Mouse (Mus musculus) brain, adult 2 months (tissue): ENCODE measurements around the gene Chuk.

Experiments used
- DNase-seq: peaks from one replicate; pipeline ENCODE4 v3.0.0; 2011; ENCODE audit warnings: low read depth, low spot score

Chuk gene

DNA sequence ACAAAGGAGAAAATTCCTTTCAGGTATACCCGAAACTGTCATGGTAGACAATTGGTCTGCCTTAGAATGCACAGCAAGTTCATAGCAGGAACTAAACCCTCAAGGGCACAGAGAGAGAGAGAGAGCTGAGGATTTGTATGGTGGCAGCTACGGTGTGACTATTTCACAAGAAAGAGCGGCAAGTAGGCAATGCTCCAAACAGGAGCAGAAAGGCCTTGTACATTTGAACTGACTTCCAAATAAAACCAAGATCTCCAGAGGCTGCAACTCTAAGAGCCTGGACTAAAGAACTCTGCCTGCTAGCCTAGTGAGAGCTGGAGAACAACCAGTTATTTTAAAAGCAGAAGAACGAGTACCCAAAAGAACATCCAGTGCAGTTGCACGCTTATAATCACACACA lies 65.2 kb downstream of the Chuk start:
- peak; percentile 12 for DNase-seq

- DNase-seq: no peak
These were observed 73.9 kb downstream of the Chuk start for GRCm38 (mm10) chr19:44033396-44033795.

DNA sequence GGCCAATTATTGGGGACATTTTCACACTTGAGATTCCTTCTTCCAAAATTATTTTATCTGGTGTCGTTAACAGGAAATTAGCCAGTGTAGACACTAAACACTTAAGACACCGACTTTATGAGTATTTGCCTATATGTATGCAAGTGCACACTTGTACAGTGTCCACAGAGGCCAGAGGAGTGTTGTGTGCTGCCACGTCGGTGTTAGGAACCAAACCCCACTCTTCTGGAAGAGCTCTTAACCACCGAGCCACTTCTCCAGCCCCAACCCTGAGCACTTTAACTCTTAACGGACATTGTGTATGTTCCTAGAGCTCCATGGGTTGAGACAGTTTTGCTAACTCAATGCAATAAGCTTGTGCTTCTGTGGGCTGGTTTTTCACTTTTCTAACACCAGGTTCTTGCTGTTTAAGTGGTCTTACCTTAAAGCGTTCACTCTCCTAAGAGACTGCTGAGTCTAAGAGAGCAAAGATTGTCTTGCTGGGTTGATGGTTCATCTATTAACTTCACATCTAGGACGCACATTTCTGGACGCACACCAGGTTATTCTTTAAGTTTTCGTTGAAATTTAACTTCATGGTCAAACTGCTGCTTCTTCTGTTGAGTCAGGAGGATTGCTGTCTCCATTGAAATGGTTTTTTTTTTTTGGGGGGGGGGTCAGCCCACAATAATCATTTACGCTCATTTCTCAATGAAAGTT lies 75.1 kb downstream of the Chuk start:
- DNase-seq: no peak

DNA sequence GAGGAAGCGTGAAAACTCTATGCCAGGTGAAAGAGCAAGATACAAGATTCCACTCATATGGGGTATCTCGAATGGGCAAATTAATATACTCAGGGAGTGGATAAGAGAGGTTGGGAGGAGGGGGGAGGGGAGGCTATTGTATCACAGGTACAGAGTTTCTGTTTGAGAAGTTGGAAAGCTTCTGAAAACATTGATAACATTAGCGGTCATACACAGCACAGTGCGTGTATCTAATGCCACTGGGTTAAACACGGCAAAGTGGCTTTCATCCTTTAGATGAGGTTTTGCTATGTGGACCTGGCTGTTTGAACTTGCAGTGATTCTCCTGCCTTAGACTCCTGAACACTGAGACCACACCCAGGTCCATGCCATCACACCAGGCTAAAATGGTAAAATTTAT lies 77.3 kb downstream of the Chuk start:
- no peak for DNase-seq

DNA sequence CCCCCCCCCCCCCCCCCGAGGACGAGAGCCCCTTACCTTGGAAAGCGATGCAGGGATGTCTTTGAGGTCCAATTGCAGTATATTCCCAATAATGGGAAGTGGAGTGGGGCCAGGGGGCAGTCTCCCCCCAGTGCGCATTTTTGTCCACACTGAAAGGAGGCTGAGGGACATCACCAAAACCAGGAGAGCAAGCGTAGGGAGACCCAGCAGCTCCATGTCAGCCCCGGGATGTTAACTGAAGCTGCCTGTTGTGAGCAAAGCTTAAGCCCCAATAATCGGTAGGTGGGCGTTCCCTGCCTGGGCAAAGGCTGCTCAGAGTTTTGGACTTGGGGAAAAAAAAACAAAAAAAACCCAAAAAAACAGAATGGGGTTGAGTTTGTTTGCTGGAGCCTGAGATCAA lies 78.3 kb downstream of the Chuk start, which contains the start of gene Cyp2c23:
Cyp2c23 (minus strand) TSS at position 237 of the 400 bp plus-strand sequence.
- DNase-seq: no peak

DNA sequence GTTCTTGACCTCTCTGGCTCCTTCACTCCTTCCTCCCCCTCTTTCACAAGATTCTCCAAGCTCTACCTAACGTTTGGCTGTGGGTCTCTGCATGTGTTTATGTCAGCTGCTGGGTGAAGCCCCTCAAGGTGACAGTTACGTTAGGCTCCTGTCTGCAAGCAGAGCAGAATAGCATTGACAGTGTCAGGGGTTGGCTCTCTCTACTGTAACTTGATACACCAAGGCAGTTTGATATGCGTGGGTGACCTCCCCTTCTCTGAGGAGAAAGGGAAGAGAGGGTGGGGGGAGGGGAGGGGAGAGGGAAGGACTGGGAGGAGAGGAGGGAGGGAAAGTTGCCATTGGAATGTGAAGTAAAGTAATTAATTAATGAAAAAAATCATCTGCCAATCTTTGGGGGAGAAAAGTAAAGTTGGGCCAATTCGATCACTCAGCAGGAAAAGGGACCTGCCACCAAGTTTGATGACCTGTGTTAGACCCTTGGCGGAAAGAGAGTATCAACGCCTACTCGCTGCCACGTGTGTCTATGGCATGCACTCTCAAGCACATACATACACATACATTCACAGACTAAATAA lies 80.2 kb downstream of the Chuk start:
- DNase-seq: no peak

GRCm38 (mm10) chr19:44024921-44025585 lies 82.2 kb downstream of the Chuk start:
- peak; percentile 61 for DNase-seq
